Mouse (Mus musculus): ENCODE results near the gene Txn1.

GRCm38 (mm10) chr4:57942892-57943291 lies 13.3 kb downstream of the Txn1 start:
- TF ChIP-seq CTCF (IDR thresholded peaks at IDR 0.05; ENCODE audit: low read depth) (no peak), EP300 (IDR thresholded peaks at IDR 0.05; ENCODE audit: low read depth) (no peak)

All from liver, postnatal 0 days (tissue).